Mouse (Mus musculus): Measurements from ENCODE around the gene Cwc22.

The Cwc22 gene

GRCm38 (mm10) chr2:77923182-77923581 lies 23.0 kb downstream of the Cwc22 start:
- DNase-seq = no peak

DNA sequence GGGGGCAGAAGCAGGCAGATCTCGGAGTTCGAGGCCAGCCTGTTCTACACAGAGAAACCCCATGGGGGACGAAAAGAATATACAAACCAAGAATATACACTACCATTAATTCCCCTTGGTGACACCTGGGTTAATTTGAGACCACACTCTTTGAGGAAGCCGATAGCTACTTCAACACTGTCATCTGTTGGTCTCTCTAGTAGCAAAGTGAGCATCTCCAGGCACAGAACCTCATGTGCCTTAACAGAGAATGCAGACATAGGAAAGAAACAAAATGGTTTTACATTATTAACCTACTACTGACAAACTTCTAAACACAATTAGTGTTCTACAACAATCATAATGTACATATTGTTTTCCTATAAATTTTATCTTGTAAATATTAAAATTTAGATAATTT lies 24.9 kb downstream of the Cwc22 start:
- no peak for DNase-seq

DNA sequence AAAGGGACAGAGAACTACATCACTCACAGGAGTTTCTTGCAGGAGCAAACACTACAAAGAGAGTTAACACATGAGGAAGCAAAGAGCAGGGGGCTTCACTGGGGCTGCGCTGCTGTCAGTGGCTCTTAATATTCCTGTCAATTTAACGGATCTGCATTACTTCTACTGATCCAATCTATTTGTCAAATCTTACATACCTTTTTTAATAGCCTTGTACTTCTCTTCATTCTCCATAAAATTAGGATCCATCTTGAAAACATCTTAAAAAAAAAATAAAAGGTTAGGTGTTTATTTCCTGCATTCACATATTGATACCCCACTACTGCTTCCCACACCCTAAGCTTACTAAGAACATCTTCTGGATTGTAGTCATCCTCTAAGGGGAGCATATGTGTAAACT lies 25.6 kb downstream of the Cwc22 start:
- DNase-seq = no peak

- DNase-seq = no peak
Observed at GRCm38 (mm10) chr2:77918474-77918873, 27.7 kb downstream of the Cwc22 start.

DNA sequence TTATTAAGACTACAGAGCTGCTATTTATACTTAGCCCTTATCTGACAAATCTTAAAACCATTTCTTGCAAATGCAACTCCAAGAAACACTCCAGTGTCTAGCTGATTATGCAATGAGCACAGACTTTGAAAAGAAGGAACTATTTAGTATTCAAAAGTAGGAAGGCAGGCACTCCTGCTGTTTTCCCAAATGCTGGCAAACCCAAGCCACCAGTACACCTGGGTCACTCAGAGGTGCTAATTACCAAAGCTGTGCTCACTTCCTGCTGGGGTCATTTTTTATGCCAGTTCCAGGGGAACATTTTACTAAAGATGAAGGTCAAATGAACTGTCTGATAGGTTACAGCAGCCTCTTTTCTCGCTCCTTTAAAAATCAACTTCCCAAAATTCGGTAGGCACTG lies 28.2 kb downstream of the Cwc22 start:
- DNase-seq = no peak

- DNase-seq = no peak
Observed at GRCm38 (mm10) chr2:77917360-77917734, 28.8 kb downstream of the Cwc22 start.

GRCm38 (mm10) chr2:77916586-77917359 lies 29.4 kb downstream of the Cwc22 start:
- DNase-seq = no peak

DNA sequence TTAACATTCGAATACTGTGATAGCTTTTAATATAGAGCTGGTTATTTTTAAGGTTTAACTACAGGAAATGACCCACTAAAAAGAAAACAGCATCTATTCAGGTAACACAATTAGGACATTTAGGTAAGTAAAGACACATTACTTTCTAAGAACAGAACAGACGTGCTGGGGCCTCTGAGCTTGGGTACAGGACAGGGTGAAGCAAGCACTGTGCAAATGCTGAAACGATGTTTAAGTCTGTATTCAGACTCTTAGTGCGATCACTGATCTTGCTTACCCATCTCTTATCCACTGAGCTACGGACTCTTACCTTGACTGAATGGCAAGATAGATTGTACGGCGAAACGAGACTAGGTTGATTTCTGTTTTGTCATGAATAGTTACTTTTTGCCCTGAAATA lies 31.0 kb downstream of the Cwc22 start:
- DNase-seq = no peak

- no peak for DNase-seq
Observed at GRCm38 (mm10) chr2:77913628-77914027, 32.5 kb downstream of the Cwc22 start.

GRCm38 (mm10) chr2:77912197-77912596 lies 34.0 kb downstream of the Cwc22 start:
- DNase-seq = no peak

- no peak for DNase-seq
Observed at GRCm38 (mm10) chr2:77911452-77911851, 34.7 kb downstream of the Cwc22 start.

DNA sequence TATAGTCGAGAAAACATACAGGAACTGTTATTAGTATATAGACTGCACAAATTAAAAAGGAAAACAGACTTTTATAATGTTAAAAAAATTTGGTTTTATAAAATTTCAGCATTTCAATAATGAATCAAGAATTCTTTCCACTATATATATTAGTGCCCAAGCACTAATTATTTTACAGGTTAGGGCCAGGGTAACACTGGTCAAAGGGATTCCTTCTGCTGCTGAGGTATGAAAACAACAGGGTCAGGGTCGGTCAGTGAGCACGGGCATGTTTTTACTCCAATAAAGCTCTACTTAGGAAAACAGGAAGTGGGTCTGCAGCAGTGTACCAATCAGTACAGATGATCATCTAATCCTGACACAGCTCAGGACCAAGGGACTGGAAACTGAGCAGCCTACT lies 36.0 kb downstream of the Cwc22 start:
- DNase-seq = no peak

GRCm38 (mm10) chr2:77907164-77907563 lies 39.0 kb downstream of the Cwc22 start:
- no peak for DNase-seq

GRCm38 (mm10) chr2:77905023-77905422 lies 41.2 kb downstream of the Cwc22 start:
- no peak for DNase-seq

GRCm38 (mm10) chr2:77904495-77904894 lies 41.7 kb downstream of the Cwc22 start:
- DNase-seq = no peak

GRCm38 (mm10) chr2:77903979-77904378 lies 42.2 kb downstream of the Cwc22 start:
- DNase-seq = no peak

DNA sequence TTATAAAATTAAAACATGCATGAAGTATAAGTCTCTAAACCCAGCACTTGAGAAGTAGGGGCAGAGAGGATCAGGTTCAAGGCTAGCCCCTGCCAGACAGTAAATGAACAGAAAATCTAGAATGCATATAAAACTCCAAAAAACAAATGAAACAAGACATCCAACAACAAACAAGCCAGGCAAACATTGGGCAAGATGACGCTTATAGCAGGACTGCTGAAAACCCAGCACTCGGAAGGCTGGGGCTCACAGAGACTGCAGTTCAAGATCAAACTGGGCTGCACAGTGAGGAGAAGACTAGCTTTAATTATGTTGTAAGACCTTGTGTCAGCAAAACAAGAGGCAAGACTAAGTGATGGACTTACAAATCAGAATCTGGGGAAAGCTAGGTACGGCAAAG lies 43.1 kb downstream of the Cwc22 start:
- DNase-seq = no peak

DNA sequence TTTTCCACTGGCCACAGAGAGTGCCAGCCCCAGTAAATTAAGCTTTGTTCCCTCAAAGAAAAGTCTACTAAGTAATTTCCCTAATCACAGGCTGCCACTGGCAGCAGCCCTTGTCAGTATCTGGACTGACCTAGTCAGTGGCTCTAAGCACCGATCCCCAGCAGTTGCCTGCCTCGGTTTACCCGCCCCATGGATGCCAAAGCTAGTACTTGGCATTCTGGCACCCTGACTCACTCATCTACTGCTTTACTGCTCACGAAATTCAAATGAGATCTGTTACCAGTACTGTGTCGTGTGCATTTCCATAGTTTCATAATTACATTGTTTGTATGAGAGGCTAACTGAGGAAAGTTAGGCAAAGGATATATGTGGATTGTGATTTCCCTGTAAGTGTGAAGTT lies 44.9 kb downstream of the Cwc22 start:
- no peak for DNase-seq

DNA sequence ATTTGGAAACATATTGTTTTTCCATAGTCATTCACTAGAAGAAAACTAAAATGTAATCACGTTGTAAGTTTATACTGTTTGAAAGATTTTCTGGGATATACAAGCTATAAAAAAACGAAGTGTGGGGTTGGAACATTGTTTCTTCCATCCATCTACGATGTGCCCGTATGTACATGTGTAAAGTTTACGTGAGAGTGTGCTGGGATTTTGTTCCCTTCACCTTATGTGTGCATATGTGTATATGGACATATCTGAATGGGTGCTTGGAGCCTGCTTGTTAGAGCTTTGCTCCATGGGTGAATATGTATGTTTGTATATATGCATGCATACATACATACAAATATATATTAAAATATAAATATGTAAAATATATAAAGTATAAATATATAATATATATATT lies 45.4 kb downstream of the Cwc22 start:
- DNase-seq = no peak

- DNase-seq = no peak
Observed at GRCm38 (mm10) chr2:77900111-77900510, 46.1 kb downstream of the Cwc22 start.

DNA sequence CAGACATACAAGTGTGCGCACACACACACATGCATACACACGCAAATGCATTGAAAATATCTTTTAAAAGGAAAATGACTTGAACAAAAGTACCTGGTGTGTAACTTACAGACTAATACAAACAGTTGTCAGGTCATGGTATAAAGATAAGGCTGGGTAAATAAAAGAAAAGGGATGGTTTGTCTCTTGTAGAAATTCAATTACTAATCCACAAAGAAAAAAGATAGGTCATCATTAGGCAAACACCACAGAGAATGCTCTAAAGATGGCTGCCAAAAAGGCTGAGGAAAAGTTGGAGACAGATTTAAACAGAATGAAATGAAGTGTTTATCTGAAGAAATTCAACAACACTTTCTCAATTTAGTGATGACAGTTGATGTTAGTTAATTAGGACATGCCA lies 47.7 kb downstream of the Cwc22 start:
- DNase-seq = no peak

DNA sequence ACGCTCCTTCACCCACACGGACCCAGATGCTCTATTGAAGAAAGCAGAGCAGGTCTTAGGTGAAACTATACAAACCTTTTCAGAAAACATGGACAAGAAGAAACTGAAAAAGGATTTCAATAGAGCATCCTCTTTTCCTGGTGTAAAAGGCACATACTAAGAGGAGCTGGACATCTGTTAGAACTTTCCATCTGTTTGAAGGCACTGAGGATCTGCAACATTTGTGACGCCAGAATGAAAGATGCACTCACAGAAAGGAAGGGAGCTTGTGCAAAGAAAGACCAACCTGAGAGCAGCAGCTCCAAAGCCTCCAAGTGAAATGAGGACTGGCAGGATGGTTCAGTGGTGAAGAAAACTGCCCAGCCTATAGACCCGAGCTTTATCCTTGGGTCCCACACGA lies 48.2 kb downstream of the Cwc22 start:
- DNase-seq = no peak

GRCm38 (mm10) chr2:77897558-77897899 lies 48.6 kb downstream of the Cwc22 start:
- no peak for DNase-seq

DNA sequence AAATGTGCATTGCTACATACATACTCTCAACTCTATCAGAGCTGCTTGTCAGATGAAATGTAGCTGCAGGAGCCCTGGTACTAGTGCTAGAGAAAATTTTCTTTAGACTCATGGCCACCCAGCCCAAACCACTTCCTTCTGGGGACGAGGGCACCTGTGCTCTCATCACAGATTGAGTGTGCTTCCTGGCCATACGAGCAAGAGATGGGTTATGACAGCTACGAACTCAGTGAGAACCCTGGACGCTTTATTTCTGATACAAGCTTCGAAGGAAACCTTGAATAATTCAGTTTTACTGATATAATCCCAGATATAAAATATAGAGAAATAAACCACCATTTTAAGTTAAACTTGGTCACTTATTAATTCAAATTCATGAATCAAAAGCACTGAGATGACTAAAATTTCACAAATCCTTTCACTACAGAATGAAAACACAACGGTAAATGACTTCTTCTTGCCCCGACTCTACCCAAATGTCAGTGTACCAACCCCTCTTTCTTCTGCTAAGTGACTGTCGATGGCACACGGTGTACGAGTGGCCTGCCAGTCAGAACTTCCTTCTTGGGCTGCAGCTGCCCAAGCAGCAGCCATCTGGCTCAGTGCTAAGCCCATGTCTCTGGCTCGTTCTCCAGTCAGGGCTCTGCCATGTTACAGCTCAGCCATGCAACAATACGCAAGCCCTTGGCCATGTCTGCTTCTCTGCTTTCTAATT lies 49.2 kb downstream of the Cwc22 start:
- DNase-seq = no peak
